Mouse (Mus musculus): Measurements from ENCODE around the gene Nupl2. TPM values are rescaled to one million over a fixed set of nuclear protein-coding genes. Genes with fewer than 3 reads are reported as not detected.

Nupl2 gene
- polyA plus RNA-seq (2012; rRNA removed) = 9.3 and 10.5 TPM in 2 replicates

DNA sequence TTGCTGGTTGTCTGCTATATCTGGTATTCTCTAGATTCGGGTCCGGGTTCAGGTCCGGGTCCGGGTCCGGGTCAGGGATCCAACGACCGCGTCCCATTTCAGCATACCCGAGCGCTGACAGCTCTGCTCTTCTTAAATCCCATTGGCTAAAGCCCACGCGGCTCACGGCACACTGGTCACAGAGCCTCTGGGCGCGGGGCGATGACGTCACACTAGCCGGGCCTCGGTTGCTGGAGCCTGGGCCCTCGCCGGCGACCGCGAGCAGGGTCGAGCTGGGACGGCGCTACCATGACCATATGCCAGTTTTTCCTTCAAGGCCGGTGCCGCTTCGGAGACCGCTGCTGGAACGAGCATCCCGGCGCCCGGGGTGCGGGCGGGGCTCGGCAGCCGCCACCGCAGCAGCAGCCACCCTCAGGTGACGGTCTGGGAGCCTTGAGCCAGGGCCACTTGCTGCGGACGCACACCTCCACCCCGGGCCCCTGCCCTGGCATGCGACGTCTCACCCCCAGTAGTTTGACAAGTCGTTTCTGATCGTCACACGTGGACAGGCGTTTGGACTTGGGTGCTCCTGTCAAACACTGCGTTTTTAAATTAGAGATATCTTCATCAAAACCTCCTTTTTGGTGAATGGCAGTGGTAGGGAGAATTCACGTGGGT lies at the start of gene Nupl2:
Gene Nupl2 (plus strand): TSS at position 175 of the 657 bp plus-strand sequence.
- Histone ChIP-seq H3K4me1 (ENCODE audit: control insufficient read depth, insufficient read depth, low read length) (peaks cover 3% of the 10 kb centered on the region; the same call in 1 of the 2 replicates), H3K27ac (ENCODE audit: insufficient read depth, low read length) (peak within 1 kb of the TSS; percentile 77)

GRCm38 (mm10) chr5:24122221-24122620 lies 42.5 kb upstream of the Nupl2 start:
- TF ChIP-seq CTCF (IDR thresholded peaks at IDR 0.05; ENCODE audit: extremely low read depth, insufficient read depth, low read length) (no peak), POLR2A (IDR thresholded peaks at IDR 0.05; ENCODE audit: extremely low read depth, insufficient read depth, low read length) (no peak)
- H3K4me3 ChIP-seq (ENCODE audit: insufficient read depth, low read length) = no peak overlapping the region
- no peak overlapping the region for H3K27ac ChIP-seq (ENCODE audit: insufficient read depth, low read length)
- peaks cover 1% of the 10 kb centered on the region; the same call in 1 of the 2 replicates for H3K4me1 ChIP-seq (ENCODE audit: control insufficient read depth, insufficient read depth, low read length)

More for the DNA sequence above, at the start of gene Nupl2:
- TF ChIP-seq CTCF (IDR thresholded peaks at IDR 0.05; ENCODE audit: extremely low read depth, insufficient read depth, low read length) (no peak), POLR2A (IDR thresholded peaks at IDR 0.05; ENCODE audit: extremely low read depth, insufficient read depth, low read length) (peak; percentile 79)
- peak within 1 kb of the TSS; percentile 79 for H3K4me3 ChIP-seq (ENCODE audit: insufficient read depth, low read length)

DNA sequence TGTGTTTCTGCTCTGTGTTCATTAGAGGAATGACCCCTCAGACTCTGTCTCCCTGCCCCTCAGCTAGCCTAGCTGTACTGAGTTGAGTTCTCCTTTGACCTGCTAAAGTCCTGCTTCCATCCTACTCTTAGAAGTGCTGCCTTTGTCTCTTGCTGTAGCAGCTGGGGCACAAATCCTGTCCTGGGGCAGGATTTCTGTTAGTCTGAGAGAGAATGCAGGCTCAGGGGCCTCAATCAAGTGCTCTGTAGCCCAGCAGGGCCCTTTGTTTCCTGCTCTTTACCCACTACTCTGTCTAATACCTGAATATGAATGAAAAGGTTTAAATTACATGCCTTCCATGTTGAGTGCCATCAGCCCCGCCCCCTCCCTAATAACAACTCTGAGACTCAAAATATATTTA lies 40.6 kb upstream of the Nupl2 start:
- no peak overlapping the region for H3K27ac ChIP-seq (ENCODE audit: insufficient read depth, low read length)
- H3K4me1 ChIP-seq (ENCODE audit: control insufficient read depth, insufficient read depth, low read length) = peaks cover 1% of the 10 kb centered on the region; the same call in 1 of the 2 replicates
- TF ChIP-seq CTCF (IDR thresholded peaks at IDR 0.05; ENCODE audit: extremely low read depth, insufficient read depth, low read length) (no peak), POLR2A (IDR thresholded peaks at IDR 0.05; ENCODE audit: extremely low read depth, insufficient read depth, low read length) (no peak)
- H3K4me3 ChIP-seq (ENCODE audit: insufficient read depth, low read length) = no peak overlapping the region

GRCm38 (mm10) chr5:24124579-24125276 lies 40.0 kb upstream of the Nupl2 start:
- peaks cover 1% of the 10 kb centered on the region; the same call in 1 of the 2 replicates for H3K4me1 ChIP-seq (ENCODE audit: control insufficient read depth, insufficient read depth, low read length)
- no peak overlapping the region for H3K4me3 ChIP-seq (ENCODE audit: insufficient read depth, low read length)
- no peak overlapping the region for H3K27ac ChIP-seq (ENCODE audit: insufficient read depth, low read length)
- no peak for TF ChIP-seq CTCF (IDR thresholded peaks at IDR 0.05; ENCODE audit: extremely low read depth, insufficient read depth, low read length)
- no peak for TF ChIP-seq POLR2A (IDR thresholded peaks at IDR 0.05; ENCODE audit: extremely low read depth, insufficient read depth, low read length)

DNA sequence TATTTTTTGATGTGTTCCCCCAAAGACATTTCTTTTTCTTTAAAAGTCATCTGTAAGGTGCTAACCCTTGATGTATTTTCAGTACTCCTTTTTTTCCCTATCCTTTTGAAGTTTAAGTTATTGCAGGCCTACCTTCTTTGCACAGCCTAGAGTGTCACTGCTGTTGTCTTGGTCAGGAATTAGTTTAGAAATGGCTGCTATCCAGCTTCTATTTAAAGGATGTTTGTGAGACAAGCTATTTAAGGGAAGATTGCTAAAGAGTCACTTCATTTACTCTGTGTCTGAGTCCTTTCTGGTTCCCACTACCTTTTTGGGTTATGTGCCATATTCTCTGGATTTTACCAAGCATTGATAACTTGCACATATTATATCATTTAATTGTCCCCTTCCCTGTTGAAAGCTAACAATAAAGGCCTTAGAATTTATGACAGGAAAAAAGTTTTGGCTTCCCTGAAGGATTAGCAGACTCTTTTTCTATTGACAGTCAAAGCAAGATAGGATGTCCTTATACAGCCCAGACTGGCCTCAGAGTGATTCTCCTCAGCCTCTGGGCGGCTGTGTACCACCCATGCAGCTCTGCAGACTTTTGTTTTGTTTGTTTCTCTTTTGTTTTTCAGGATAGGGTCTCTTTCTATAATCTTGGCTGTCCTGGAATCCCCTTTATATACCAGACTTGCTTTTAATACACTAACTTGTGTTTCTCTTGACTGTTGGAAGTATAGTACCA lies 38.7 kb upstream of the Nupl2 start:
- Histone ChIP-seq H3K4me3 (ENCODE audit: insufficient read depth, low read length) (no peak overlapping the region), H3K27ac (ENCODE audit: insufficient read depth, low read length) (no peak overlapping the region), H3K4me1 (ENCODE audit: control insufficient read depth, insufficient read depth, low read length) (peaks cover 1% of the 10 kb centered on the region; the same call in 1 of the 2 replicates)
- TF ChIP-seq POLR2A (IDR thresholded peaks at IDR 0.05; ENCODE audit: extremely low read depth, insufficient read depth, low read length) (no peak), CTCF (IDR thresholded peaks at IDR 0.05; ENCODE audit: extremely low read depth, insufficient read depth, low read length) (no peak)

- no peak overlapping the region for H3K4me3 ChIP-seq (ENCODE audit: insufficient read depth, low read length)
- TF ChIP-seq POLR2A (IDR thresholded peaks at IDR 0.05; ENCODE audit: extremely low read depth, insufficient read depth, low read length) = no peak
- no peak for TF ChIP-seq CTCF (IDR thresholded peaks at IDR 0.05; ENCODE audit: extremely low read depth, insufficient read depth, low read length)
- peaks cover 1% of the 10 kb centered on the region; the same call in 1 of the 2 replicates for H3K4me1 ChIP-seq (ENCODE audit: control insufficient read depth, insufficient read depth, low read length)
These were observed 37.8 kb upstream of the Nupl2 start for GRCm38 (mm10) chr5:24126967-24127366.

GRCm38 (mm10) chr5:24146964-24147363 lies 17.8 kb upstream of the Nupl2 start:
- H3K4me1 ChIP-seq (ENCODE audit: control insufficient read depth, insufficient read depth, low read length) = no peaks in the 10 kb centered on the region
- no peak overlapping the region for H3K4me3 ChIP-seq (ENCODE audit: insufficient read depth, low read length)
- no peak overlapping the region for H3K27ac ChIP-seq (ENCODE audit: insufficient read depth, low read length)
- no peak for TF ChIP-seq POLR2A (IDR thresholded peaks at IDR 0.05; ENCODE audit: extremely low read depth, insufficient read depth, low read length)

More at GRCm38 (mm10) chr5:24126967-24127366, 37.8 kb upstream of the Nupl2 start:
- no peak overlapping the region for H3K27ac ChIP-seq (ENCODE audit: insufficient read depth, low read length)

GRCm38 (mm10) chr5:24152199-24152598 lies 12.6 kb upstream of the Nupl2 start:
- Histone ChIP-seq H3K4me1 (ENCODE audit: control insufficient read depth, insufficient read depth, low read length) (no peaks in the 10 kb centered on the region), H3K4me3 (ENCODE audit: insufficient read depth, low read length) (no peak overlapping the region), H3K27ac (ENCODE audit: insufficient read depth, low read length) (no peak overlapping the region)
- no peak for TF ChIP-seq POLR2A (IDR thresholded peaks at IDR 0.05; ENCODE audit: extremely low read depth, insufficient read depth, low read length)
- no peak for TF ChIP-seq CTCF (IDR thresholded peaks at IDR 0.05; ENCODE audit: extremely low read depth, insufficient read depth, low read length)

DNA sequence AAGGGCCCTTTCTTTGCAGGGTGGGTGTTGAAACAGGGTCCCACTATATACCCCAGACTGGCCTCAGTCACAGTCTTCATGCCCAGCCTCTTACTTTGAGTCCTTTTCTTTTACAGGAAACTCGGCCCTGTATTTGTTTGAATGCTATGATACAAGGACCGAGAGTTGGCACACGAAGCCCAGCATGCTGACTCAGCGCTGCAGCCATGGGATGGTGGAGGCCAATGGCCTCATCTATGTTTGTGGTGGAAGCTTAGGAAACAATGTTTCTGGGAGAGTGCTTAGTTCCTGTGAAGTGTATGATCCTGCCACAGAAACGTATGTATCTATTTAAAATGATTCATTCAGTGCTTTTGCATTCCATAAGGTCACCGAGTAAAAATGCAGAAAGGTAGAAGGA lies 8.0 kb upstream of the Nupl2 start:
- TF ChIP-seq CTCF (IDR thresholded peaks at IDR 0.05; ENCODE audit: extremely low read depth, insufficient read depth, low read length) = no peak
- TF ChIP-seq POLR2A (IDR thresholded peaks at IDR 0.05; ENCODE audit: extremely low read depth, insufficient read depth, low read length) = no peak
- Histone ChIP-seq H3K27ac (ENCODE audit: insufficient read depth, low read length) (no peak overlapping the region), H3K4me3 (ENCODE audit: insufficient read depth, low read length) (no peak overlapping the region), H3K4me1 (ENCODE audit: control insufficient read depth, insufficient read depth, low read length) (no peaks in the 10 kb centered on the region)
